Mouse (Mus musculus) embryonic facial prominence, embryonic 12.5 days (tissue): ENCODE data around the gene Cog4. TPM values are rescaled to one million over a fixed set of nuclear protein-coding genes. Genes with fewer than 3 reads are reported as not detected.
"Not testable (repeated sequence)": the region's sequence is repeated elsewhere in the genome, so short reads cannot be mapped to it uniquely, and the experiment has no call there.

Experiments used
- ATAC-seq: fragments of 200-750 bp; cut with Nextera tagmentation; 2 replicates; pipeline ENCODE4 v1.8.0; 2017; ENCODE audit not compliant: insufficient number of reproducible peaks, insufficient read depth, low FRiP score, low TSS enrichment
- H3K27ac ChIP-seq: fragments of 300-500 bp; sonication (generic); 2 replicates; pipeline ENCODE4 v1.5.1; 2016; ENCODE audit warnings: mild to moderate bottlenecking
- H3K27me3 ChIP-seq: fragments of 300-500 bp; sonication (generic); 2 replicates; pipeline ENCODE4 v1.6.1; 2016; ENCODE audit warnings: mild to moderate bottlenecking, moderate library complexity
- H3K36me3 ChIP-seq: fragments of 300-500 bp; sonication (generic); 2 replicates; pipeline ENCODE4 v1.6.1; 2016; ENCODE audit warnings: mild to moderate bottlenecking
- H3K4me1 ChIP-seq: fragments of 300-500 bp; sonication (generic); 2 replicates; pipeline ENCODE4 v1.6.1; 2016
- H3K4me2 ChIP-seq: fragments of 300-500 bp; sonication (generic); replicated peaks from 2 replicates; pipeline ENCODE4 v1.6.1; 2016; ENCODE audit warnings: mild to moderate bottlenecking, moderate library complexity
- H3K4me3 ChIP-seq: fragments of 300-500 bp; sonication (generic); 2 replicates; pipeline ENCODE4 v1.5.1; 2016; ENCODE audit warnings: mild to moderate bottlenecking
- H3K9ac ChIP-seq: fragments of 300-500 bp; sonication (generic); 2 replicates; pipeline ENCODE4 v1.6.1; 2016; ENCODE audit warnings: mild to moderate bottlenecking, moderate library complexity
- H3K9me3 ChIP-seq: fragments of 300-500 bp; sonication (generic); 2 replicates; pipeline ENCODE4 v1.6.1; 2016; ENCODE audit warnings: mild to moderate bottlenecking, moderate library complexity
- WGBS: fragments of 180-500 bp; shearing (Covaris S2); methylation state at CpG from one replicate; pipeline ENCODE4 v1.1.7; 2016; 5-methylcytosine and 5-hydroxymethylcytosine counted together
- polyA plus RNA-seq: library from polyadenylated mRNA; unstranded; fragments of >200 nt; fragmentation: Nextera tagmentation; extraction: Ambion mirVana; gene quantifications from 2 replicates; pipeline ENCODE4 v1.2.1, GENCODE M21; 2016

Cog4 gene
- polyA plus RNA-seq, 1 experiment from 2014 or later = 85.5 TPM

- H3K9ac ChIP-seq = no peak overlapping the region
- 91% methylated on average over 11 of the region's 11 CpGs for WGBS
- no peak for ATAC-seq
- 0 out of 2 replicates have a peak, but pooled peaks cover 2% of the 10 kb centered on the region for H3K36me3 ChIP-seq
- no peak overlapping the region for H3K4me2 ChIP-seq
- no peaks in the 10 kb centered on the region for H3K9me3 ChIP-seq
- no peak overlapping the region for H3K4me3 ChIP-seq
- no peak overlapping the region for H3K27ac ChIP-seq
- H3K27me3 ChIP-seq = no peaks in the 10 kb centered on the region
- peaks cover 19% of the 10 kb centered on the region for H3K4me1 ChIP-seq
These were observed 71.6 kb downstream of the Cog4 start for GRCm38 (mm10) chr8:110918027-110918426.

DNA sequence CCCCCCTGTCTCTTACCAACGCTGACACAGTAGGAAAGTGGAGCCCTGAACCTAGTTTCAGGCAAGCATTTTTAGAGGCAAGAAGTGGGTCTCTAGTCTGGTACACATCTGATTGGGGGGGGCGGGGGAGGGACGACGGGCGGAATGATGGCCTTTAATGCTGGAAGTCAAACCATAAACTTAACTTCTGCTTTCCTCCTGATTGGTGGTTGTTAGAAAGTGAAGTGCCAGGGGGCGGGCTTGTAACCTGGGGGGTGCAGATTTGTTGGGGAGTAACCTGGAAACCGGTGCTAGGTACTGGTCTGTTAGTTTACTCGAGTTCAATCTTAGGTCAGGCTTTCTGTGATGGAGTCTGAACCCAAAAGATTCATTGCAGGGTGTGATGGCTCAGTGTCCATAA is 72.1 kb downstream of the Cog4 start:
- Histone ChIP-seq H3K4me1 (peaks cover 19% of the 10 kb centered on the region), H3K27ac (no peak overlapping the region), H3K9ac (no peak overlapping the region), H3K4me2 (no peak overlapping the region), H3K27me3 (no peaks in the 10 kb centered on the region), H3K9me3 (no peaks in the 10 kb centered on the region), H3K4me3 (no peak overlapping the region), H3K36me3 (0 out of 2 replicates have a peak, but pooled peaks cover 2% of the 10 kb centered on the region)
- WGBS = 68% methylated on average over 8 of the region's 8 CpGs
- no peak for ATAC-seq

DNA sequence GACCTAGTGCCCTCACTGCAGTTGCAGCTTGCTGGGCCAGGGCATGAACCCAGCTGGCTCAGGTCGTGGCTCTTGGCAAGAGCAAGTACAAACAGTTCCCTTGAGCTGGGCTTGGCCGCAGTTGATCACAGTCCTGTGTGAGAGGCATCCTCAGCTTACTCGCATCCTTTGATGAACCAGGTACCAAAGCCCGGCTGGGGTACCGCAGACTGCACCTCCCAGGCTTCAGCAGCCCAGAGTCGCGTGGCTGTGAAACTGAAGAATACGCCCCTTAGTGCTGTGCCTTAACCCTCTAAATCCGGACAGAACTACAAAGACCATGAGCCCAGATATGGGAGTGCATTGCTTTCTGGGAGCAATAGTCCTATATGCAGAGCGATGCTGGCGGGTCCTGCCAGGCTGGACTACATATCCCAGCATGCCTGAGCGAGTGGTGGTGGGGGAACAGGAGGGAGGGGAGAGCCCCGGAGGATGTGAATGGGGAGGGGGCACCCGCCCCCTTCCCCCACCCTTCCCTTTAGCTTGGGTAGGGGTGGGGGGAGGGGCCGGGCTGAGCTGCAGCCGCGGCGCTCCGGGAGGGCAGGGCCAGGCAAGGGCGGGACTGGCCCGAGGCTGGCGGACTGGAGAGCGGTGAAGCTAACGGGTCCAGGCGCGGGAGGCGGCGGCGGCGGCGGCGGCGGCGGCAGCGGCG is 73.1 kb downstream of the Cog4 start, which contains the start of gene St3gal2:
St3gal2 (plus strand) TSS at position 582 of the 691 bp plus-strand sequence.
- 2% methylated on average over 13 of the region's 36 CpGs for WGBS

DNA sequence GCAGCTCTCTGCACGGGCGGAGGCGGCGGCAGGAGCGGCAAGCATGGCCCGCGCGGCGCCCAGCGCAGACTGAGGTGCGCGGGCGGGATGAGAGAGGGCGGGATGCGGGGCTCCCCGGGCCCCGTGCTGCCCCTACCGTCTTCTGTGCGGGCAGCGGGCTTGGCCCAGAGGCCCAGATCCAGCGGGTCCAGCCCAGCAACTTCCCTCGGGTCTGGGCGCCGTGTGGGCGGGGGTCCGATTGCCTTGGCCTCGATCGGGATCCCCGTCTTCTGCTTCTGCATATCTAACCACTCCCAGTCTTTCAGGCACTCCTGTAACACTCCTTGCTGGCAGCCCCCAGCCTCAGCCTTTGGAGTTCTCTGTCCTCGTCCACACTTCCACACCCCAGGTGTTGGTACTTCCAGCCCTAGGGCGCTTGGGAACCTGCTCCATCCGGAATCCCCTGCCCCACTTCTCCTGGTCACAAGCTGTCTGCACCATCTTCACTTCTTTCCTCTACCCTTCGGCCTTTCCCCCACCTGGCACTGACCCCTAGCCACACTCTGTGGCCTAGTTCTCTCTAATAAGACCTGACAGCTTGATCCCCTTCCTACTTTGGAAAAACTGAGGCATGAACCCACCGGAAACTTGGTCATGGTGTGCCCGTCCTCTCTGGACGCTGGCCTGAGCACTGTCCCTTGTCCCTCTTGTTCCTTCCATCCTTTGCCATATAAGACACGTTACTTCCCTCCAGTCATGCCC is 73.8 kb downstream of the Cog4 start:
- peaks cover 19% of the 10 kb centered on the region for H3K4me1 ChIP-seq
- H3K27me3 ChIP-seq = no peaks in the 10 kb centered on the region
- no peaks in the 10 kb centered on the region for H3K9me3 ChIP-seq
- H3K9ac ChIP-seq = peak overlapping the region; percentile 96
- H3K4me3 ChIP-seq = peak overlapping the region; percentile 79
- H3K4me2 ChIP-seq = peak overlapping the region; percentile 90
- peak overlapping the region; percentile 92 for H3K27ac ChIP-seq
- peak; percentile 68; the same call in 1 of the 2 replicates for ATAC-seq
- 2% methylated on average over 19 of the region's 37 CpGs for WGBS
- H3K36me3 ChIP-seq = 0 out of 2 replicates have a peak, but pooled peaks cover 2% of the 10 kb centered on the region

More for the DNA sequence above, 73.1 kb downstream of the Cog4 start, which contains the start of gene St3gal2:
- Histone ChIP-seq H3K9ac (peak within 1 kb of the TSS; percentile 96), H3K4me1 (peaks cover 19% of the 10 kb centered on the region), H3K4me2 (peak within 1 kb of the TSS; percentile 90), H3K9me3 (no peaks in the 10 kb centered on the region), H3K27ac (peak within 1 kb of the TSS; percentile 92), H3K4me3 (peak within 1 kb of the TSS; percentile 79), H3K36me3 (0 out of 2 replicates have a peak, but pooled peaks cover 2% of the 10 kb centered on the region), H3K27me3 (no peaks in the 10 kb centered on the region)
- peak; percentile 98 for ATAC-seq

DNA sequence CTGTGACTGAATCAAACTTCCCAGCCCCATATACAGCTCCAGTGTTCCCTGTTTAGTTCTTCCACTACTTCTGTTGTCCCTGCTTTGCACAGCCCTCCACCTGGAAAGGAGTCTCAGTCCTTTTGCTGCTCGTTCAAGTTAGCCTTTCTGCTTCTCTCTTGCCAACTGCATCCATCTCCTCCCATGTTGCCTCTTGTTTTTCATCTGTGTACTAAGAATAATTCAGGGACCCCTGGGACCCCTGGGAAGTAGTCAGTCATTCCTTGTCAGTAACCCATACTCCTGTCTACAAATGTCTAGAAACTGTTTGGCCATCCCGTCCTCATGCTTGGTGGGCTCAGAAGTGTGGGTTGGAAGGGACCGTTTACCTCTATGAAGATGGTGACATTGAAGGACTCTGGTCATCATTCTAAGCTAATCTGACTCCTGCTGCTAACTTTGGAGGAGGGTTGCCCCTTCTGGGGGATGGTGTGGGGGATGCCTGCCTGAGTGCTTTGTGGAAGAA is 74.4 kb downstream of the Cog4 start:
- 9% methylated on average over 3 of the region's 3 CpGs for WGBS
- Histone ChIP-seq H3K4me3 (peak overlapping the region; percentile 79), H3K9ac (peak overlapping the region; percentile 96), H3K4me1 (peaks cover 19% of the 10 kb centered on the region), H3K9me3 (no peaks in the 10 kb centered on the region), H3K4me2 (peak overlapping the region; percentile 90), H3K36me3 (0 out of 2 replicates have a peak, but pooled peaks cover 2% of the 10 kb centered on the region), H3K27me3 (no peaks in the 10 kb centered on the region), H3K27ac (peak overlapping the region; percentile 92)
- no peak for ATAC-seq

DNA sequence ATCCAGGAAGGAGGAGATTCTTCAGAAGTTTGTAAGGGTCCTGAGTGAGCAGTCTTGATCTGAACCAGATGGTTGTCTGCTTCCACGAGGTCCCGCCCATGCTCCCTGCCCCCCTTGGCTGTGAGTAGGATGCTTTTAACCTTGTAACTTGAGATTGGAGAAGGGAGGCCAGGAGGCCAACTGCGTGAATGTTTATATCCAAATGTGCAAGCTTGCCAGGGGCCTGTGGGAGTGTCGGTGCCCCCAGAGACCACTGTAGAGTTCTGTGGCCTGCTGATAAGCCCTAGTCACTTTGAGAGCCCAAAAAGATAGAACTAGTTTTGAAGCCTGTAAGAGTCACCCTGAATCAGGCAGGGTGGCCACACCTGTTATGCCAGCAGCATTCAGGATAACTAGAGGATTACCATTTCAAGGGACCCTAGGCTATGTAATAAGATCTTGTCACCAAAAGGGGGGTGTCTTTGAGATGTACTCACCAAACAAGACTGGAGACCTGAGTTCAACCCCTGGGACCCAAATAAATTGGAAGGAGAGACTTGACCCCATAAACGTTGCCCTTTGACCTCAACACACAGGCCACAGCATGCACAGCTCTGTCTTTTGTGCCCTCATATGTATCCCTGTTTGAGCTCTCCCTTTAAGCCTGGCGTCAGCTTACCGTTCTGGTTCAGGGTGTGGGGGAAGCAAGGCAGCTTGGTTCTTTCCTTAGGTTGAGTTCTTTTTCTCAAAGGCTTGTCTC is 75.3 kb downstream of the Cog4 start:
- ATAC-seq = no peak
- Histone ChIP-seq H3K9ac (peak overlapping the region; percentile 96; the same call in 1 of the 2 replicates), H3K27ac (peak overlapping the region; percentile 92), H3K9me3 (no peaks in the 10 kb centered on the region), H3K36me3 (0 out of 2 replicates have a peak, but pooled peaks cover 2% of the 10 kb centered on the region), H3K4me1 (peaks cover 24% of the 10 kb centered on the region), H3K4me3 (peak overlapping the region; percentile 79), H3K27me3 (no peaks in the 10 kb centered on the region), H3K4me2 (peak overlapping the region; percentile 90)
- WGBS = 5% methylated on average over 7 of the region's 7 CpGs

GRCm38 (mm10) chr8:110925691-110926140 is 79.3 kb downstream of the Cog4 start:
- Histone ChIP-seq H3K9ac (no peak overlapping the region), H3K4me1 (peaks cover 25% of the 10 kb centered on the region), H3K27me3 (no peaks in the 10 kb centered on the region), H3K4me3 (no peak overlapping the region), H3K36me3 (peaks cover 9% of the 10 kb centered on the region; the same call in 1 of the 2 replicates), H3K9me3 (no peaks in the 10 kb centered on the region), H3K27ac (no peak overlapping the region), H3K4me2 (no peak overlapping the region)
- WGBS = 90% methylated on average over 8 of the region's 8 CpGs
- no peak for ATAC-seq

DNA sequence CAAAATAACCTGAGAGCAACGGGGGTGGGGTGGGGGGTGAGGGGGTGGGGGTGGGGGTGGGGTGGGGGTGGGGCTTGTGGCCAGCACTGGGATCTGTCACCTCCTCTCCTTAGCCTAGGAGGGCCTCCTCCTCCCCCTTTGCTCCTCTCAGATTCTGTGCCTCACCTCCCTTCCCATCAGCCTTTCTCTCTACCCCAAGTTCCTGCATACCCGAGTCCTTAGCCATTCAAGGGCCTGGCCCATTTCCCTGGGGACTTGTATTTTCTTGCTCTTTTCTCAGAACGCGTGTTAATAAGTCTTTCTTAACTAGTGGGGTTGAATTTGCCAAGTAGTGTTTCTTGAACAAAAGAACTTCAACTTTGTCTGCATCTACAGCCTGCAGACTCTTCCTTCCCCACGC is 80.3 kb downstream of the Cog4 start:
- Histone ChIP-seq H3K9ac (no peak overlapping the region), H3K4me2 (no peak overlapping the region), H3K36me3 (peaks cover 10% of the 10 kb centered on the region; the same call in 1 of the 2 replicates), H3K4me3 (no peak overlapping the region), H3K27ac (no peak overlapping the region), H3K4me1 (peaks cover 15% of the 10 kb centered on the region), H3K27me3 (no peaks in the 10 kb centered on the region), H3K9me3 (no peaks in the 10 kb centered on the region)
- 52% methylated on average over 5 of the region's 5 CpGs for WGBS
- no peak for ATAC-seq

GRCm38 (mm10) chr8:110928435-110928834 is 82.0 kb downstream of the Cog4 start:
- peaks cover 10% of the 10 kb centered on the region; the same call in 1 of the 2 replicates for H3K4me1 ChIP-seq
- H3K9ac ChIP-seq = no peak overlapping the region
- no peak for ATAC-seq
- H3K4me2 ChIP-seq = no peak overlapping the region
- H3K9me3 ChIP-seq = no peaks in the 10 kb centered on the region
- H3K36me3 ChIP-seq = peaks cover 8% of the 10 kb centered on the region; the same call in 1 of the 2 replicates
- H3K27me3 ChIP-seq = no peaks in the 10 kb centered on the region
- 82% methylated on average over 7 of the region's 7 CpGs for WGBS
- H3K4me3 ChIP-seq = no peak overlapping the region
- no peak overlapping the region for H3K27ac ChIP-seq

GRCm38 (mm10) chr8:110929066-110929465 is 82.7 kb downstream of the Cog4 start:
- peaks cover 8% of the 10 kb centered on the region; the same call in 1 of the 2 replicates for H3K36me3 ChIP-seq
- H3K27ac ChIP-seq = no peak overlapping the region
- H3K9ac ChIP-seq = no peak overlapping the region
- H3K4me1 ChIP-seq = peaks cover 10% of the 10 kb centered on the region; the same call in 1 of the 2 replicates
- no peaks in the 10 kb centered on the region for H3K27me3 ChIP-seq
- WGBS = 61% methylated on average over 5 of the region's 5 CpGs
- no peak for ATAC-seq
- no peak overlapping the region for H3K4me3 ChIP-seq
- H3K9me3 ChIP-seq = no peaks in the 10 kb centered on the region
- no peak overlapping the region for H3K4me2 ChIP-seq

DNA sequence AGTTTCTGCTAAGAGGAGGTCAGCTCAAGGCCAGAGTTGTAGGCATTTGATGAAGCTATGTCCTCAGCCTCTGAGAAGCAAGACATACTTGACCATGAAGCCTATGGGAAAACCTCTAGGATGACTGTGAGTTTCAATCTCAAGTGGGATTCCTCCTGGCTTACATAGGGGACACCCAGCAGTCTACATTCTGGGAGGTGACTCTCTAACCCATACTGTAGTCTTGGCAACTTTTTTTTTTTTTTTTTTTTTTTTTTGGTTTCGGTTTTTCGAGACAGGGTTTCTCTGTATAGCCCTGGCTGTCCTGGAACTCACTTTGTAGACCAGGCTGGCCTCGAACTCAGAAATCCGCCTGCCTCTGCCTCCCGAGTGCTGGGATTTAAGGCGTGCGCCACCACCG is 83.3 kb downstream of the Cog4 start:
- 96% methylated on average over 6 of the region's 8 CpGs for WGBS

More for the DNA sequence above, 83.3 kb downstream of the Cog4 start:
- H3K27me3 ChIP-seq, H3K4me2 ChIP-seq, H3K36me3 ChIP-seq, H3K4me1 ChIP-seq, ATAC-seq, H3K9me3 ChIP-seq, H3K27ac ChIP-seq, H3K4me3 ChIP-seq, H3K9ac ChIP-seq: not testable (repeated sequence)
